In genomic region chr1:78490143-78490542, GRCm38 (mm10) we compare ENCODE assay signal across 15 mouse cellular contexts. TPM values are rescaled to one million over a fixed set of nuclear protein-coding genes. Genes with fewer than 3 reads are reported as not detected.
DNase-seq lines count a peak whose midpoint lies in the region; ATAC-seq lines count a peak whose summit lies in the region.
"Had no signal": no experiment of that assay in that cellular context is flagged by ENCODE, and none has a peak within 500 bp of the region (broad histone marks: within the 10 kb centered on the region; RNA-seq: fewer than 3 reads in every experiment).

No protein-coding gene starts in this region.

- WGBS in embryonic facial prominence, embryonic 13.5 days = 68% methylated on average over 1 of the region's 1 CpGs

- H3K4me2 ChIP-seq in embryonic facial prominence, embryonic 13.5 days = 0 out of 2 replicates have a peak overlapping the region, but pooled peaks have one; percentile 88

- H3K27me3 ChIP-seq in embryonic facial prominence, embryonic 13.5 days = no peaks in the 10 kb centered on the region
- H3K27me3 ChIP-seq: heart, embryonic 12.5 days; hindbrain, embryonic 12.5 days had no signal

- no peak overlapping the region for H3K27ac ChIP-seq in embryonic facial prominence, embryonic 13.5 days
- H3K27ac ChIP-seq: forebrain, embryonic 12.5 days; hindbrain, embryonic 12.5 days had no signal

- H3K9me3 ChIP-seq in embryonic facial prominence, embryonic 13.5 days = no peaks in the 10 kb centered on the region
- H3K9me3 ChIP-seq: forebrain, embryonic 12.5 days; heart, embryonic 12.5 days; hindbrain, embryonic 12.5 days had no signal

- H3K9ac ChIP-seq in embryonic facial prominence, embryonic 13.5 days = no peak overlapping the region

- H3K36me3 ChIP-seq in embryonic facial prominence, embryonic 13.5 days = no peaks in the 10 kb centered on the region
- H3K36me3 ChIP-seq: forebrain, embryonic 12.5 days; heart, embryonic 12.5 days; hindbrain, embryonic 12.5 days had no signal

- peaks cover 30% of the 10 kb centered on the region for H3K4me1 ChIP-seq in embryonic facial prominence, embryonic 13.5 days

- peak; percentile 5 for DNase-seq in CD4-positive, CD25-positive, alpha-beta regulatory T cell, adult 2 months (ENCODE audit: low read depth, low spot score)
- DNase-seq in lung, postnatal 36 days = peak; percentile 5
- DNase-seq in lung, postnatal 25 days (ENCODE audit: low spot score) = no peak
- no peak for DNase-seq in layer of hippocampus, adult 9-11 months
- no peak for DNase-seq in embryo, embryonic 9.5 days (ENCODE audit: extremely low spot score)
- DNase-seq: cerebellum, adult 18-20 months; gastrocnemius, adult 2 months; kidney, postnatal 14 days; lung, postnatal 14 days had no signal

- no peak overlapping the region for H3K4me3 ChIP-seq in embryonic facial prominence, embryonic 13.5 days

- ATAC-seq in CD4-positive, CD25-positive, alpha-beta regulatory T cell, adult 4 months = no peak
- ATAC-seq in embryonic facial prominence, embryonic 13.5 days (ENCODE audit: insufficient number of reproducible peaks, insufficient read depth, low FRiP score, low TSS enrichment, low read depth) = no peak
- peak; percentile 40 for ATAC-seq in megakaryocyte progenitor cell, adult 5-6 weeks (replicated peaks; ENCODE audit: poor library complexity)

RNA-seq across cellular contexts. Expression of gene Farsb, which starts 1.4 kb away (rescaled TPM):
- polyA plus RNA-seq in CD4-positive, CD25-positive, alpha-beta regulatory T cell, adult 4 months (2017; shearing (Covaris generic)) = 10 to 100 TPM; 64.1 to 76.8 TPM
- polyA plus RNA-seq in embryonic facial prominence, embryonic 13.5 days (2015; fragmentation: Nextera tagmentation; extraction: Ambion mirVana) = 140 and 142 TPM in 2 replicates
- total RNA-seq in megakaryocyte progenitor cell, adult 5-6 weeks (2015) = 92.8 and 136 TPM in 2 replicates
- 62.8 and 73.3 TPM in 2 replicates for total RNA-seq in megakaryocyte progenitor cell, adult 5-6 weeks (2017)

RNA-seq across cellular contexts. Expression of gene Mogat1, which starts 20.6 kb away (rescaled TPM):
- not detected for polyA plus RNA-seq in CD4-positive, CD25-positive, alpha-beta regulatory T cell, adult 4 months (2017; shearing (Covaris generic))
- 0.44 and 0.65 TPM in 2 replicates for polyA plus RNA-seq in embryonic facial prominence, embryonic 13.5 days (2015; fragmentation: Nextera tagmentation; extraction: Ambion mirVana)
- total RNA-seq in megakaryocyte progenitor cell, adult 5-6 weeks (2015) = not detected in 2 replicates
- total RNA-seq in megakaryocyte progenitor cell, adult 5-6 weeks (2017) = not detected in 2 replicates
- total RNA-seq: gastrocnemius, adult 2 months had no signal
- polyA plus RNA-seq: forebrain, embryonic 12.5 days; heart, embryonic 12.5 days; hindbrain, embryonic 12.5 days had no signal

RNA-seq across cellular contexts. Expression of gene BC035947, which starts 21.8 kb away (rescaled TPM):
- polyA plus RNA-seq in CD4-positive, CD25-positive, alpha-beta regulatory T cell, adult 4 months (2017; shearing (Covaris generic)) = under 1 TPM in 1 of 2 experiments, not detected in 1; 0.11 TPM
- 0.84 and 1.3 TPM in 2 replicates for polyA plus RNA-seq in embryonic facial prominence, embryonic 13.5 days (2015; fragmentation: Nextera tagmentation; extraction: Ambion mirVana)
- total RNA-seq in megakaryocyte progenitor cell, adult 5-6 weeks (2015) = not detected in 2 replicates
- not detected in 2 replicates for total RNA-seq in megakaryocyte progenitor cell, adult 5-6 weeks (2017)
- total RNA-seq: gastrocnemius, adult 2 months had no signal

Comparison
In these comparisons a context has a peak if more than half of its experiments do, and no peak if none do; other contexts are left out.
1. DNase-seq: peak in CD4-positive, CD25-positive, alpha-beta regulatory T cell, adult 2 months (single experiment) and lung, postnatal 36 days (single experiment); none in lung, postnatal 25 days (single experiment), layer of hippocampus, adult 9-11 months (single experiment) and embryo, embryonic 9.5 days (single experiment).